Mouse (Mus musculus) lung, adult 18-20 months (tissue): ENCODE measurements around the gene C2cd4a.

ENCODE experiments used
- DNase-seq, 2 experiments: peaks; one replicate each; pipeline ENCODE4 v3.0.0; 2022; ENCODE audit warnings: mixed read lengths in 2 of 2

C2cd4a gene

GRCm38 (mm10) chr9:67832046-67832605 lies at the start of gene C2cd4a:
C2cd4a (minus strand) TSS chr9:67832330.
- peak in 1 of 2 experiments; percentile 49 for DNase-seq

- no peak for DNase-seq
Measured at GRCm38 (mm10) chr9:67878197-67878769, 46.2 kb upstream of the C2cd4a start.

GRCm38 (mm10) chr9:67877081-67877718 lies 45.1 kb upstream of the C2cd4a start:
- DNase-seq: no peak

GRCm38 (mm10) chr9:67875337-67875736 lies 43.2 kb upstream of the C2cd4a start:
- DNase-seq: peak; percentile 20 to 52

- DNase-seq: no peak
Measured at GRCm38 (mm10) chr9:67874522-67875222, 42.5 kb upstream of the C2cd4a start.

- no peak for DNase-seq
Measured at GRCm38 (mm10) chr9:67869691-67870450, 37.7 kb upstream of the C2cd4a start.

- no peak for DNase-seq
Measured at GRCm38 (mm10) chr9:67867411-67867810, 35.3 kb upstream of the C2cd4a start.

- DNase-seq: no peak
Measured at GRCm38 (mm10) chr9:67865411-67865810, 33.3 kb upstream of the C2cd4a start.

- no peak for DNase-seq
Measured at GRCm38 (mm10) chr9:67864011-67864410, 31.9 kb upstream of the C2cd4a start.

- DNase-seq: no peak
Measured at GRCm38 (mm10) chr9:67863332-67863731, 31.2 kb upstream of the C2cd4a start.

GRCm38 (mm10) chr9:67860273-67860672 lies 28.1 kb upstream of the C2cd4a start:
- DNase-seq: no peak

GRCm38 (mm10) chr9:67851150-67851549 lies 19.0 kb upstream of the C2cd4a start:
- DNase-seq: no peak

- DNase-seq: no peak
Measured at GRCm38 (mm10) chr9:67849846-67850245, 17.7 kb upstream of the C2cd4a start.

GRCm38 (mm10) chr9:67849397-67849796 lies 17.3 kb upstream of the C2cd4a start:
- no peak for DNase-seq

- no peak for DNase-seq
Measured at GRCm38 (mm10) chr9:67847606-67848005, 15.5 kb upstream of the C2cd4a start.

GRCm38 (mm10) chr9:67846089-67846488 lies 14.0 kb upstream of the C2cd4a start:
- DNase-seq: no peak

- DNase-seq: no peak
Measured at GRCm38 (mm10) chr9:67845648-67846047, 13.5 kb upstream of the C2cd4a start.

GRCm38 (mm10) chr9:67845012-67845411 lies 12.9 kb upstream of the C2cd4a start:
- no peak for DNase-seq

GRCm38 (mm10) chr9:67842797-67843196 lies 10.7 kb upstream of the C2cd4a start:
- DNase-seq: no peak

GRCm38 (mm10) chr9:67839981-67840859 lies 8.1 kb upstream of the C2cd4a start, which contains the start of gene Vps13c:
Vps13c (plus strand) TSS chr9:67840396.
- DNase-seq: peak; percentile 83 to 84

GRCm38 (mm10) chr9:67837311-67837710 lies 5.2 kb upstream of the C2cd4a start:
- DNase-seq: no peak

GRCm38 (mm10) chr9:67834535-67834934 lies 2.4 kb upstream of the C2cd4a start:
- DNase-seq: no peak
